Mouse (Mus musculus): ENCODE data around the gene Myl6. TPM values are rescaled to one million over a fixed set of nuclear protein-coding genes. Genes with fewer than 3 reads are reported as not detected.

The Myl6 gene
- polyA plus RNA-seq (2015; fragmentation: Nextera tagmentation; extraction: Ambion mirVana), result 1,269 and 1,341 TPM in 2 replicates

GRCm38 (mm10) chr10:128493695-128494666, at the start of gene Myl6:
Myl6 (minus strand) TSS chr10:128494145.
- Histone ChIP-seq H3K4me3 (peak within 1 kb of the TSS; percentile 83), H3K27me3 (no peaks in the 10 kb centered on the region), H3K36me3 (peaks cover 29% of the 10 kb centered on the region), H3K4me2 (peak within 1 kb of the TSS; percentile 72), H3K27ac (peak within 1 kb of the TSS; percentile 100), H3K9me3 (no peaks in the 10 kb centered on the region), H3K9ac (peak within 1 kb of the TSS; percentile 74), H3K4me1 (peaks cover 49% of the 10 kb centered on the region)
- ATAC-seq (ENCODE audit: insufficient number of reproducible peaks, low FRiP score, low TSS enrichment, low read depth), result peak; percentile 91
- under 1% methylated on average over 43 of the region's 45 CpGs for WGBS

DNA sequence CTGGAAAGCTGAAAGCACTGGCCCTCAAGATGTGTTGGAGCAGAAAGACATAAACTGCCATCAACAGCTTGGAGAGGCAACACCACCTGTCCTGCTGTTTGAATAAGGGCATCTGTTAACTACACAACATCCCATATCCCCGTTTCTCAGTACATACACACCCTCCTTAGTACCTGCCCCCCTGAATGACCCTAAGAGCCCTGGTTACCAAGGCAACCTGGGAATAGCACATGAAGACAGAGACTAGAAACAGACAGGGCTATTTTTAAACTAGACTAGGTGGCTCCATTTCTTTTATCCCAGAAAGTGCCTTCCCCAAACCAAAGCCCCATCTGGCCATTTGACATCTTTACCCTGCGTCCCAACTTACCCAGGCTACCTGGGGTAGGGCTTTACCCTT, 49.2 kb upstream of the Myl6 start:
- H3K36me3 ChIP-seq, result peaks cover 36% of the 10 kb centered on the region
- H3K4me3 ChIP-seq, result no peak overlapping the region
- 81% methylated on average over 2 of the region's 2 CpGs for WGBS
- H3K27ac ChIP-seq, result no peak overlapping the region
- H3K9ac ChIP-seq, result no peak overlapping the region
- peaks cover 16% of the 10 kb centered on the region for H3K4me1 ChIP-seq
- H3K9me3 ChIP-seq, result no peaks in the 10 kb centered on the region
- no peak for ATAC-seq (ENCODE audit: insufficient number of reproducible peaks, low FRiP score, low TSS enrichment, low read depth)
- H3K27me3 ChIP-seq, result no peaks in the 10 kb centered on the region
- no peak overlapping the region for H3K4me2 ChIP-seq

DNA sequence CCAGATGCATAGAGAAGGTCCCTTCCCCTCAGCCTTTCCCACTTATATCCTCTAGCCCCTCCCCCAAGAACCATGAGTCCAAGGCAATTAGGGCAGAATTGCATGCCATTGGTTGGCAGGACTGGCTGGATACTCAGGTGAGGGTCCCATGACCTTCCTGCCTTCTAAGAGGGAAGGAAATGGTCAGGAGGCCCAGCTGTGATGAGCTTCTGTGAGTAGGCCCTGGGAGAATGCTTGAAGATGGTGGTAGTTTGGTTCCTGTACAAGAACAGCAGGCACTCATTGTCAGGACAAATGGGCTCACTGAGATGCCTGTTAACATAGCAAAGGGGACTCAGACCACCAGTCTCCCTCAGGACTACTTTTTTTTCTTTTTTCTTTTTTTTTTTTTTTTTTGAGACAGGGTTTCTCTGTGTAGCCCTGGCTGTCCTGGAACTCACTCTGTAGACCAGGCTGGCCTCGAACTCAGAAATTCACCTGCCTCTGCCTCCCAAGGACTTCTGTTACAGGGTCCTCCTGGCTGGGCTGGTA, 44.5 kb upstream of the Myl6 start:
- Histone ChIP-seq H3K9me3 (no peaks in the 10 kb centered on the region), H3K4me3 (no peak overlapping the region), H3K4me1 (peaks cover 7% of the 10 kb centered on the region; the same call in 1 of the 2 replicates), H3K36me3 (peaks cover 15% of the 10 kb centered on the region), H3K4me2 (no peak overlapping the region), H3K27ac (no peak overlapping the region), H3K27me3 (no peaks in the 10 kb centered on the region), H3K9ac (no peak overlapping the region)
- 88% methylated on average over 1 of the region's 1 CpGs for WGBS
- ATAC-seq (ENCODE audit: insufficient number of reproducible peaks, low FRiP score, low TSS enrichment, low read depth), result no peak

- Histone ChIP-seq H3K4me2 (peak overlapping the region; percentile 36), H3K36me3 (no peaks in the 10 kb centered on the region), H3K9ac (no peak overlapping the region), H3K27ac (peak overlapping the region; percentile 78), H3K9me3 (no peaks in the 10 kb centered on the region), H3K4me1 (peaks cover 7% of the 10 kb centered on the region; the same call in 1 of the 2 replicates), H3K27me3 (no peaks in the 10 kb centered on the region), H3K4me3 (peak overlapping the region; percentile 25)
- 14% methylated on average over 18 of the region's 18 CpGs for WGBS
- peak; percentile 88 for ATAC-seq (ENCODE audit: insufficient number of reproducible peaks, low FRiP score, low TSS enrichment, low read depth)
Observed at GRCm38 (mm10) chr10:128536266-128536940, 42.5 kb upstream of the Myl6 start.

DNA sequence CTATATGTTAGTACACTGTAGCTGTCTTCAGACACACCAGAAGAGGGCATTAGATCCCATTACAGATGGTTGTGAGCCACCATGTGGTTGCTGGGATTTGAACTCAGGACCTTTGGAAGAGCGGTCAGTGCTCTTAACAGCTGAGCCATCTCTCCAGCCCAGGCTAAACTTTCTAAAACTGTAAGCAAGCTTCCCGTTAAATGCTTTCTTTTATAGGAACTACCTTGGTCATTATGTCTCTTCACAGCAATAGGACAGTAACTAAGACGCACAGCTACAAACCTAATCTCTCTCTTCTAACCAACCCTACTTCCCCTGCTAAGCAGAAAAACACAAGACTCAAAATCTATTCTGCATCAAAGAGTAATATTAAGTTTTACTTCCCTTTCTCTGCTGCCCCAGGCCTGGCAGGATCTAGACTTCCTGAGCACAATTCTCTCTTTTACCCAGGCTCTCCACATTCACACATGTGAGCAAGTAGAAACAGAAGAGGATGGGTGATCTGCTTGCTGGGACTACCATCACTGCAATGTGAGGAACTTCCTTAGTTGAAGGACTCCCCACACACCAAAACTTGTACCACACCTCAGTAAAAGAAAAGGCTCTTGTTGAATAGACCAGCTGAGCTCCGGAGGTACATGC, 41.8 kb upstream of the Myl6 start:
- no peaks in the 10 kb centered on the region for H3K27me3 ChIP-seq
- H3K9me3 ChIP-seq, result no peaks in the 10 kb centered on the region
- H3K4me1 ChIP-seq, result peaks cover 7% of the 10 kb centered on the region; the same call in 1 of the 2 replicates
- 61% methylated on average over 4 of the region's 4 CpGs for WGBS
- ATAC-seq (ENCODE audit: insufficient number of reproducible peaks, low FRiP score, low TSS enrichment, low read depth), result no peak; the same call in 1 of the 2 replicates
- peak overlapping the region; percentile 36 for H3K4me2 ChIP-seq
- no peaks in the 10 kb centered on the region for H3K36me3 ChIP-seq
- H3K9ac ChIP-seq, result no peak overlapping the region
- H3K4me3 ChIP-seq, result peak overlapping the region; percentile 25
- peak overlapping the region; percentile 78 for H3K27ac ChIP-seq

DNA sequence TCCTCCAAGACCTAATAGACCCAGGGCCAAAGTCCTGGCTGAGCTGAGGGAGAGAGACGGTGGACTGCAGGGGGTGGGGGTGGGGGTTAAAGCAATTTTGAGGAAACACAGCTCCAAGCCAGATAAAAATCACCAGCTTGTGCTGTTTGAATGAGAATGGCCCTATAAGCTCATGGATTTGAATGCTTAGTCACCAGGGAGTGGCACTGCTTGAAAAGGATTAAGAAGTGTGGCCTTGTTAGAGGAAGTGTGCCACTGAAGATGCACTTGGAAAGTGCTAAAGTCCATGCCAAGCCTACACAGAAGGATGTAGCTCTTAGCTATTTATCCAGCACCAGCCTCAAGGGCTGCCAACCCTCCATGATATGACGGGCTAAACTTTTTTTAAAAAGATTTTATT, 41.3 kb upstream of the Myl6 start:
- no peaks in the 10 kb centered on the region for H3K36me3 ChIP-seq
- WGBS, result 83% methylated on average over 2 of the region's 2 CpGs
- H3K4me3 ChIP-seq, result no peak overlapping the region
- no peaks in the 10 kb centered on the region for H3K27me3 ChIP-seq
- H3K4me2 ChIP-seq, result no peak overlapping the region
- ATAC-seq (ENCODE audit: insufficient number of reproducible peaks, low FRiP score, low TSS enrichment, low read depth), result no peak
- peaks cover 7% of the 10 kb centered on the region; the same call in 1 of the 2 replicates for H3K4me1 ChIP-seq
- no peak overlapping the region for H3K27ac ChIP-seq
- no peak overlapping the region for H3K9ac ChIP-seq
- no peaks in the 10 kb centered on the region for H3K9me3 ChIP-seq

DNA sequence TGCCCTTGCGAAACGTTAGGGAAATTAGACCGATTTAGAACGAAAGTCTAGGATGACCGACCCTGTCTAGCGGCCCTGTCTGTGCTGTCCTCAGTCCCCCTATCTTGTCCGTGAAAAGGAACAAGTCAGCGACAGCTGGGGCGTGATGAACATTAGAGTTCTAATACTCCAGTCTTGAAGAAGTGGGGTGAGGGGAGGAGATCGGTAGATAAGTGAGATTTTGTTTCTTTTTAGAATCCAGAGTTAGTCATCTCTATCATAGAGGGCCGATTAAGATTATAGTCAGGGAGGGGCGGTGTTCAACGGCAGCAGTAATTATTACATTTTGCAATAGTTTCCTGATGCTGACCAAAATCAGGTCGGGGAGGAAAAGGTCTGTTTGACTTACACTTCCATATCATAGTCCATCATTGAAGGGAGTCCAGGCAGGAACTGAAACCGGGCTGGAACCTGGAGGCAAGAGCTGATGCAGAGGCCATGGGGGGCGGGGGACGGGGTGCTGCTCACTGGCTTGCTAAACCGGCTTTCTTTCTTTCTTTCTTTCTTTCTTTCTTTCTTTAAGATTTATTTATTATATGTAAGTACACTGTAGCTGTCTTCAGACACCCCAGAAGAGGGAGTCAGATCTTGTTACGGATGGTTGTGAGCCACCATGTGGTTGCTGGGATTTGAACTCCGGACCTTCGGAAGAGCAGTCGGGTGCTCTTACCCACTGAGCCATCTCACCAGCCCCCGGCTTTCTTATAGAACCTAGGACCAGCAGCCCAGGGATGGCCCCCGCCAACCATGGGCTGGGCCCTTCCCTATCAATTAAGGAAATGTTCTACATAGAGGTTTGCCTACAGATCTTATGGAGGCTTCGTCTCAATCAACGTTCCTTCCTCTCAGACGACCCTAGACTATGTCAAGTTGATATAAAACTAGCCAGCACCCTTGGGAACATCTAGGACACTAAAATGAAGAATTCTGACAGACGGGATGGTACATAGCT, 32.7 kb upstream of the Myl6 start:
- H3K27ac ChIP-seq, result peak overlapping the region; percentile 91
- peak overlapping the region; percentile 95 for H3K4me3 ChIP-seq
- H3K27me3 ChIP-seq, result no peaks in the 10 kb centered on the region
- 31% methylated on average over 28 of the region's 28 CpGs for WGBS
- no peaks in the 10 kb centered on the region for H3K9me3 ChIP-seq
- H3K4me2 ChIP-seq, result peak overlapping the region; percentile 92
- H3K36me3 ChIP-seq, result peaks cover 10% of the 10 kb centered on the region
- peaks cover 20% of the 10 kb centered on the region for H3K4me1 ChIP-seq
- no peak for ATAC-seq (ENCODE audit: insufficient number of reproducible peaks, low FRiP score, low TSS enrichment, low read depth)
- peak overlapping the region; percentile 23; the same call in 1 of the 2 replicates for H3K9ac ChIP-seq

GRCm38 (mm10) chr10:128525671-128526308, 31.8 kb upstream of the Myl6 start, which contains the start of gene Esyt1:
Esyt1 (minus strand) TSS chr10:128525871.
- peaks cover 20% of the 10 kb centered on the region for H3K4me1 ChIP-seq
- peak within 1 kb of the TSS; percentile 95 for H3K4me3 ChIP-seq
- peak within 1 kb of the TSS; percentile 83 for H3K9ac ChIP-seq
- ATAC-seq (ENCODE audit: insufficient number of reproducible peaks, low FRiP score, low TSS enrichment, low read depth), result peak; percentile 99
- peaks cover 18% of the 10 kb centered on the region for H3K36me3 ChIP-seq
- H3K4me2 ChIP-seq, result peak within 1 kb of the TSS; percentile 92
- H3K27ac ChIP-seq, result peak within 1 kb of the TSS; percentile 91
- under 1% methylated on average over 37 of the region's 37 CpGs for WGBS
- H3K9me3 ChIP-seq, result no peaks in the 10 kb centered on the region
- H3K27me3 ChIP-seq, result no peaks in the 10 kb centered on the region

DNA sequence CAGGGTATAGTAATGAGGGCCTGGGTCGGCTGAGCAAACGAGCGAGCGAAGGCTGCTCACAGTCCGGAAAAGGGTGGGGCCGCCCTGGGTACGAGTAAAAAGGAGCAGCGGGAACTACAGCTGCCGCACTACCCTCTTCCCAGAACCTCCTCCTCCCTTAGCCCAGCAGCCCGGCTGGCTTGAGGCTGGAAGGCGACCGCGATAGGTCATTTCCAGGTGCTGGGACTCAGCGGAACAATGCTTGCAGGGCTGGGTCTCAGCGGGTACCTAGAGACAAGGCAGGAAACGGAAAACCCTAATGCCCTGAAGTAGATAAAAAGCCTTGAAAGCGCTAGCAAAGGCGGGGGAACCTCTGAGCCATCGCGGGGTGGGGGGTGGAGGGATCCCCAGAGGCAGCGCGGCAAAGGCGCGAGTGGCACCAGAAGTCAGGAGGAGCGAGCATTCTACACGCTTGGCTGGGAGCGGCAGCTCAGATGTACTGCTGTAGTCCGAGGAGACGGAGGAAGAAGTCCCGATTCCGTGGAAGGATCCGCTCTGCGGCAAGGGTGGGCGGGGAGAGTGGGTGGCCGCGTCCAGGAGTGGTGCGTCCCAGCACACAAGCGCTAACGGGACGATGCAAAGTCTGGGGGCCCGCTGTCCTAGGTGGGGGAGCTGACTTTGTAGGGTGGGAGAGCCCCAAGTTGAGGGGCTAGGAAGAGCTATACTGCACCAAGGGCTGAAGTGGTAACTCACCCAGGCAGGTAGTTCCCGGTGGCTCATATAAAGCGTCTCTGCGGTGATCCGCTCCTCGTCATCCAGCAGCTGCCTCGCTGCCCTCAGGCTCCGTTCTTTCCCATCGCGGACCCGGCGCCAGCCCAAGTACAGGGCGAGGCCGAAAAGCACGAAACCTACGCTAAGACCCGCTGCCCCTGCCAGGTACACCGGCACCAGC, 31.1 kb upstream of the Myl6 start:
- peaks cover 26% of the 10 kb centered on the region for H3K36me3 ChIP-seq
- H3K4me3 ChIP-seq, result peak overlapping the region; percentile 95
- ATAC-seq (ENCODE audit: insufficient number of reproducible peaks, low FRiP score, low TSS enrichment, low read depth), result peak; percentile 2; the same call in 1 of the 2 replicates
- H3K27me3 ChIP-seq, result no peaks in the 10 kb centered on the region
- no peaks in the 10 kb centered on the region for H3K9me3 ChIP-seq
- peak overlapping the region; percentile 83 for H3K9ac ChIP-seq
- peak overlapping the region; percentile 92 for H3K4me2 ChIP-seq
- under 1% methylated on average over 58 of the region's 58 CpGs for WGBS
- H3K4me1 ChIP-seq, result peaks cover 20% of the 10 kb centered on the region
- H3K27ac ChIP-seq, result peak overlapping the region; percentile 91

Measured in limb, embryonic 15.5 days (tissue).